Mouse (Mus musculus): ENCODE data around the gene Taf12.

DNA sequence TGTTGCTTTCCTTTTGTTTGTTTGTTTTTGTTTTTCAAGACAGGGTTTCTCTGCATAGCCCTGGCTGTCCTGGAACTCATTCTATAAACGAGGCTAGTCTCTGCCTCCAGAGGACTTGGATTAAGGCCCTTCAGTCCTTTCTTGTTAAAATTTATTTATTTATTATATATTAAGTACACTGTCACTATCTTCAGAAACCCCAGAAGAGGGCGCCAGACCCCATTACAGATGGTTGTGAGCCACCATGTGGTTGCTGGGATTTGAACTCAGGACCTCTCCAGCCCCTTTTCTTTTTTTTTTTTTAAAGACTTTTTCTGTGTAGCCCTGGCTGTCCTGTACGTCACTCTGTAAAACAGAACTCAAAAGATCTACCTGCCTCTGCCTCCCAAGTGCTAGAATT lies 19.2 kb upstream of the Taf12 start:
- TF ChIP-seq POLR2A (IDR thresholded peaks at IDR 0.05; ENCODE audit: borderline replicate concordance, low read depth, low read length) (no peak), CTCF (IDR thresholded peaks at IDR 0.05; ENCODE audit: low read depth, low read length) (no peak)

Measured in bone marrow macrophage, adult 2 months (primary cell).